8 mouse cellular contexts compared by ENCODE assay signal in the genomic region with DNA sequence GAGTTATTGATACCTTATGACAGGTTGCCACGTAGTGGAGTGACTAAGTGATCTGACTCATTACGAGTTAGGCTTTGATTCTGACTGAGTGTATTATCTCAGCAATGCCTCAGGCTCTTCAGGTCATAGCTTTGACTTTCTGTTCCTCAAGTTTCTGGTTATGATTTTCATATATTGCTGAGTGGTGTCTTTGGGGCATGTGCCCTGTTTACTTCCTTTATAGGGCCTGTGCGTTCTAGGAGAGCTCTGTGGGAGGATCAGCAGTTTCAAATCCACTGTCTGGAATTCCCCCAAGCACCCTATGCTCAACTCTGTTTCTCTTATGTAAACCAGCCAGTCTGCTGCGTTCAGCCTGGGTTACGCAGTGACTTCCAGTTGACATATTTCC. TPM values are rescaled to one million over a fixed set of nuclear protein-coding genes. Genes with fewer than 3 reads are reported as not detected.
A peak's percentile ranks its signal among the peaks of the same experiment; 100 is the strongest.
DNase-seq lines count a peak whose midpoint lies in the region; ATAC-seq and TF ChIP-seq lines count a peak whose summit lies in the region.

No protein-coding gene starts in this region.

- H3K4me3 ChIP-seq in heart, postnatal 0 days (ENCODE audit: low read depth, low read length): no peak overlapping the region

- intact Hi-C loops in heart, postnatal 25 days (cut with DNase I): no loop called here
- intact Hi-C loops in left cerebral cortex, postnatal 10 days (cut with DNase I): no loop called here

- H3K4me2 ChIP-seq in heart, postnatal 0 days (ENCODE audit: low read depth, low read length): no peak overlapping the region

- WGBS in heart, postnatal 0 days: 54% methylated on average over 5 of the region's 5 CpGs

- peak; percentile 98 for DNase-seq in heart, adult 11 months
- DNase-seq in heart, postnatal 25 days (ENCODE audit: low spot score): no peak
- peak; percentile 79 for DNase-seq in CD4-positive, CD25-positive, alpha-beta regulatory T cell, adult 2 months (ENCODE audit: low read depth, low spot score)
- DNase-seq in heart, postnatal 0 days (ENCODE audit: low spot score): no peak
- no peak for DNase-seq in testis, postnatal 10 days (ENCODE audit: low spot score)
- DNase-seq in embryo, embryonic 11 days: no peak
- no peak for DNase-seq in left cerebral cortex, postnatal 10 days (ENCODE audit: extremely low spot score in 1 of 2, low spot score in 2 of 2)

- H3K9me3 ChIP-seq in heart, postnatal 0 days (replicated peaks; ENCODE audit: control insufficient read depth, low read length): no peaks in the 10 kb centered on the region

- H3K27ac ChIP-seq in heart, postnatal 0 days (ENCODE audit: low read depth): peak overlapping the region; percentile 44; the same call in 1 of the 2 replicates

- no peak overlapping the region for H3K9ac ChIP-seq in heart, postnatal 0 days (replicated peaks; ENCODE audit: low read depth, low read length)

- no peak for TF ChIP-seq CTCF in heart, postnatal 0 days (IDR thresholded peaks at IDR 0.05; ENCODE audit: low read depth)

- ATAC-seq in heart, postnatal 0 days (ENCODE audit: insufficient read depth, low read depth): no peak
- peak; percentile 93 for ATAC-seq in monocyte, adult 5-6 weeks (replicated peaks; ENCODE audit: insufficient number of reproducible peaks, low FRiP score, low TSS enrichment, poor library complexity, severe bottlenecking)

- no peaks in the 10 kb centered on the region for H3K36me3 ChIP-seq in heart, postnatal 0 days (replicated peaks; ENCODE audit: control insufficient read depth, insufficient read depth, low read length)

- no peak for TF ChIP-seq EP300 in heart, postnatal 0 days (IDR thresholded peaks at IDR 0.05; ENCODE audit: low read depth)

- peaks cover 37% of the 10 kb centered on the region for H3K4me1 ChIP-seq in heart, postnatal 0 days (ENCODE audit: control insufficient read depth, insufficient read depth)

- no peaks in the 10 kb centered on the region for H3K27me3 ChIP-seq in heart, postnatal 0 days (ENCODE audit: control insufficient read depth, insufficient read depth, low read length)

RNA-seq across cellular contexts. Expression of a gene that starts 10.7 kb away (rescaled TPM):
- 10 to 100 TPM; 38.5 to 39.5 TPM for total RNA-seq in heart, postnatal 25 days (2021)
- 23.4 and 28.5 TPM in 2 replicates for total RNA-seq in heart, postnatal 0 days (2014; rRNA removed; ENCODE audit: low replicate concordance)
- 11.4 and 13.3 TPM in 2 replicates for polyA plus RNA-seq in heart, postnatal 0 days (2015; fragmentation: Nextera tagmentation; extraction: Ambion mirVana)
- total RNA-seq in monocyte, adult 5-6 weeks (2017): 34.2 to 50.5 TPM (median 34.5 TPM) in 3 replicates
- 10 to 100 TPM; 44.2 to 46.6 TPM for total RNA-seq in left cerebral cortex, postnatal 10 days (2021)

Comparison
In these comparisons a context has a peak if more than half of its experiments do, and no peak if none do; other contexts are left out.
1. DNase-seq: peak in heart, adult 11 months (single experiment) and CD4-positive, CD25-positive, alpha-beta regulatory T cell, adult 2 months (single experiment); none in heart, postnatal 25 days (single experiment), heart, postnatal 0 days (single experiment), testis, postnatal 10 days (single experiment), embryo, embryonic 11 days (single experiment) and left cerebral cortex, postnatal 10 days (0 of 2).